Mouse (Mus musculus) gastrocnemius, postnatal 36 days (tissue): ENCODE measurements around the gene Adcy7. TPM values are rescaled to one million over a fixed set of nuclear protein-coding genes. Genes with fewer than 3 reads are reported as not detected.
A peak's percentile ranks its signal among the peaks of the same experiment; 100 is the strongest.

Source experiments
- DNase-seq, 2 experiments: peaks; one replicate each; pipeline ENCODE4 v3.0.0; 2022
- intact Hi-C: fragments of 180-260 bp; cut with DNase I; formaldehyde crosslinking; loops from one replicate; pipeline ENCODE4 v1.15.1; 2025
- long read RNA-seq, 2 experiments: library from polyadenylated mRNA; stranded (forward); transcript quantifications; one replicate each; pipeline ENCODE4 v2.0.0; 2021
- total RNA-seq, 2 experiments: library from RNA; stranded (reverse); gene quantifications; 2 replicates each; pipeline ENCODE4 v1.2.3; 2021

Gene Adcy7
- total RNA-seq: 1 to 10 TPM; 4.9 to 5.2 TPM
- long read RNA-seq, experiment 1: 0 reads
- long read RNA-seq, experiment 2, partial matches to known transcripts: 0 of 3 reads
- long read RNA-seq, experiment 2, other reads (novel, unspliced or antisense): 3 of 3 reads

DNA sequence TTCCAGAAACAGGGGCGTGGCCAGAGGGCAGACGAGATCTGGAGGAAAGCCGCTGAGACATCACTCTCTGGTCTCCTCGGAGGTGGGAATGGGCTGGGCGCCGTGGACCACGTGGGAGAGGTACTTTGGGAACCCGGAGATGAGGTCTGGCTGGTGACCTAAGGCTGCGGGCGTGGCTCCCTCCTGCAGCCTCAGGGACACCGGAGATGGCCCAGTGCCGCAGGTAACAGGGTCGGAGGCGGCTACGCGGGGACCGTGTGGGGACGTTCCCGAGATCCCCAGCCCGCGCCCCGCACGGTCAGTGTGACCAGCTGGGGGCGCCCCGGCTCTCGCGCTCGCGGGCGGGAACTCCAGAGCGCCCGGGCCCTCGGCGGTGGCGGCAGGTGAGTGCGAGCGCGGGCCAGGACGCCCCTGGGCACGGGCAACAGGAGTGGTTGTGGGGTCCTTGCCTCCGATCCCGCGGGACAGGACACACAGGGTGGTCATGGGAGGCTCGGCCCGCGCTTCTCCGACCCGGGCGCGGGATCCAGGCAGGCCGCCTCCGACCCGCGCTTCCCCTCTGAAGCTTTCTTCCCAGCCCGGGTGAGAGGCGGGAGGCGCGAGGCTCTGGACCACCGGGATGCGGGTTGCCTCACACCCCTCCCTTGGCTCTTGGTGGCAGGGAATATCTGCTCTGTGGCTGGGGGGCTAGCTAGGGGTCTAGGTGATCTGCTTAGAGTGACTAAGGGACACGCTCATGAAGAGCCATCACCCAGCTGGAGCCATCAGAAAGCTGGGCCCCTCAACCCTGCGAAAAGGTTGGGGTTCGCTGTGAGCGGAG, at the start of gene Adcy7:
TSS of gene Adcy7 (plus strand) at position 173 of the 820 bp plus-strand sequence.
- peak; percentile 50 to 66 for DNase-seq
- intact Hi-C loops: loop anchor here (2.0 kb wide), 1 partner anchor 84 kb away; no protein-coding TSS in a partner anchor

DNA sequence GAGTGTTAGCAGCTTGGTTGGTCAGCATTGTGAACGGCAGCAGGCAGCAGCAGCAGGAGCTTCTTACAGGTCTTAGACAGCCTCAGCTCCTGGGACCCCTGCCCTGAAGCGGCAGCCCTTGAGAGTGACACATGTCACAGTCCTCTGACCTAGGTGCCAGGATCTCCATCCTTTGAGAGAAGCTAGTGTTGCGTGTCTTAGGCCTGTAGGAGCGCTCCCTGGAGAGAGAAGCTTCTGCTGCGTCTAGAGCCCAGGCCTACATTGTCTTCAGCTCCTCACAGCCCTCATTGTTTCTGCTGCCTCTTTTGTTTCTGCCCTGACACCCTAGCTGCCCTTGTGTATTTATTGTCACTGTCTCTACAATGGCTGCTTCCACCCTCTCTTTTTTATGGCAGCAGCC, 46.8 kb upstream of the Adcy7 start:
- DNase-seq: no peak
- intact Hi-C loops: no loop called here

DNA sequence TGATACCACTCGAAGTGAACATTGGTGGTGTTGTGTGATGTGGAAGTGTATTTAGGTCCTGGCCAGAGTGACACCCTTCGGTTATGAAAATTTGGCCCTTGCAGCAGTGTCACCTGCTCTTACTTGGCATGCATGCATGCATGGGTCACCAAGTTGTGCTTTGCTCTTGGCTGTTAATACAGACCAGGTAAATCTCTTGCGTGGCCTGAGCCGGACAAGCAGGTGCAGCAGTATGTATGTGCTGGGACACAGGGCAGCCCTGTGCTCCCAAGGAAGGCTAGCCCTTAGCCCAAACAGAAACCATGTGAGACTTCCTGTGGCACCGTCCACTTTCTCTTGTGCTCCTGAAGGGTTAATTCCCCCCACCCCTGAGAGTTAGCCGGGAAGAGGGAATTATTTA, 44.4 kb upstream of the Adcy7 start:
- intact Hi-C loops: no loop called here
- no peak for DNase-seq

DNA sequence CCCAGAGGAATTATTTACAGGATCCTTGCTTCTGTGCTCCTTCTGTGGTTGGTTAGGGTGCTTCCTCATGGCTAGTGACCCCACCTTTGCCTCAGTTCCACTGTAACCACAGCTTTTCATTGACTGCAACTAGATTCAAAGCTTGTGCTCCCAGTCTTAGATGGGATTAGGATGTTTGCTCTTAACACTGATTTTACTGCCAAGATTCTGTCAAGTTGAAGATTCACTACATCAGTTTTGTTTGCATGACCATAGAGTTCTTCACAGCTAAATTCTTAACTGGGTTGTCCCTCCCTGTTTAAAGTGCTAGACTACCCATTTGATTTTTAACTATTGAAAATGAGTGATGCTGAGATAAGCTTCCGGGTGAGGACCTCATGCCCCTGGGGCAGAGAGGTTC, 43.9 kb upstream of the Adcy7 start:
- intact Hi-C loops: no loop called here

DNA sequence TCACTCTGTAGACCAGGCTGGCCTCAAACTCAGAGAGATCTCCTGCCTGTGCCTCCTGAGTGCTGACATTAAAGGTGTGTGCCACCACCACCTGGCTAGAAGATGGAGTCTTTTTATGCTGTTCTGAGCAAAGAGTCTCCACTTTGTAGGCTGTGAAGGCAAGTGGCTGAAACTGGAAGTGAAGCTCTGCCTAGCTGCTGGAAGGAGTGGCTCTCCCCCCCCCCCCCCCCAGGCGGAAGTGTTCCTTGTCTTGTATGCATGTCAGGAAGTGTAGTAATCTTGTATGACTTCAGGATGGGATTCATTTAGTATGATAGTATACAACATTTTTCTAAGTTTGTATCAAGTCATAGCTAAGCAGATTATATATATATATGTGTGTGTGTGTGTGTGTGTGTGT, 43.4 kb upstream of the Adcy7 start:
- intact Hi-C loops: no loop called here
- no peak for DNase-seq

More for the DNA sequence above, 43.9 kb upstream of the Adcy7 start:
- no peak for DNase-seq

DNA sequence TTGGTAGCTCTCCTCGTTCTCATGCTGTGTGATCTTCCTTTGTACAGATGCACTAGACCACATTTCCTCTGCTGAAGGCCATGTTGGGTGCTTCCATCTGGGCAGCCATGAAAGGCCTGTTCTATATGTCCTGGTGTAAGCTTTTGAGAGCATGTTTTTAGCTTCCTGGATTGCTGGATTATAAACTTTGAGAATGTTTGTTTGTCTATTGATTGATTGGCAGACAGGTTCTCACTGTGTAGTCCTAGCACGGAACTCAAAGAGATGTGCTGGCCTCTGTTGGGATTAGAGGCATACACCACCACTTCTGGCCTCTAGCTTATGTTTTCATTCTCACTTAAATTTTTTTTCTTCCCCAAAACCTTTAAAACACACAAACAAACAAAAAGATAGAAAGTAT, 35.5 kb upstream of the Adcy7 start:
- no peak for DNase-seq
- intact Hi-C loops: no loop called here

DNA sequence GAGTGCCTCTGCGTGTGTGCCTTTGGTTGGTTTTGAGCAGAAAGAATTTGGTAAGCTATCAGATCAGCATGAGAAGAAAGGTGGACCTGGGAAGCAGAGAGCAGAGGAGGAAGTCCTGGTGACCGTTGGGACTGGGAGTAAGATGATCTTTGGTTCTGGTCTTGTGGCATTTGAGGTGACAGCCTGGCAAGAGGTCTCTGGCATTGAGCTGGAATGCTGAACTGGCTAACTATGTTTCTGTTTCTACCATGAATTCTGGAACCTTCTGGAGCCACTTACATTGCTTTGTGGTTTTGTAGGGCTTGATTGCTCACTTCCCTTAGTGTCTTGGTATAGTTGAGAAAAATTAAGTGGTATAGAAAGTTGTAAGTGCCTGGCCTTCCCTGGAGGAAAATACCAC, 34.6 kb upstream of the Adcy7 start:
- DNase-seq: no peak
- intact Hi-C loops: no loop called here

DNA sequence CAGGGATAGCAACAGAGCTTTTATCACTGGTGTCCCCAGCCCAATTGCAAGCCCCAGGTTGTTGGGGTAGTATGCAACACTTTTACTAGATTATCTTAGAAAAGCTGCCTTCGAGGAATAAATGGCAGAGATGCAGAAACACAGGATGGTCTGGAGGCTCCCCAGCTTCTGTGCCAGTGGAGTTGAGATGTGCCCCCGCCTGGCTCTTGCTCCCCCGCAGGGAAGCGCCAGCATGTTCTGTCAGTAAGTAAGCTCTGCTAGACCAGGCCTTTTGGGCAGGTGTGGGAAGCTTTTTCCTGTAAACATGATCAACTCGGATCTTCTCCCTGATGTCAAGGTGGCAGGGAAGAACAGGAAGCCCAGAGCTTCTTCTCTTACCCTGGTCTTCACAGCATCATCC, 32.9 kb upstream of the Adcy7 start:
- no peak for DNase-seq
- intact Hi-C loops: no loop called here

DNA sequence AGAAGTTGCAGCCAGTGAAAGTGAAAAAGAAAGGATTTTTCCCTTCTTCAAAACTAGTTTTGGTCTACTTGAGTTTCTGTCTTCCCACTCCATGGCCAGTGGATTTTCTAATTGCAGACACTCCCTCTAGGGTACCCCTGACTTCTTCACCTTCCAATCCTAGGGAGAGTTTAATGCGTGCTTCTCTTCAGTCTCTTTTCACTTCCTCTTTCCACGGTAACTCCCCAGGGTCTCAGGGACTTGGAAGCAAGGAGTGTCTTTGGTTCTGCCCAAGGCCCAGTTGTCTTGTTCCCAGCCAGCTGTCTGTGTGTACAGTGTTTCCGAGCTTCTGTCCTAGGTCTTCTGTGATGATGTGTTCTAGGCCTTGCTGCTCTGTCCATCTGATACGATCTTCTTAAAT, 30.3 kb upstream of the Adcy7 start:
- no peak for DNase-seq
- intact Hi-C loops: loop anchor here (5.0 kb wide), 2 partner anchors 40 to 80 kb away; no protein-coding TSS in a partner anchor

DNA sequence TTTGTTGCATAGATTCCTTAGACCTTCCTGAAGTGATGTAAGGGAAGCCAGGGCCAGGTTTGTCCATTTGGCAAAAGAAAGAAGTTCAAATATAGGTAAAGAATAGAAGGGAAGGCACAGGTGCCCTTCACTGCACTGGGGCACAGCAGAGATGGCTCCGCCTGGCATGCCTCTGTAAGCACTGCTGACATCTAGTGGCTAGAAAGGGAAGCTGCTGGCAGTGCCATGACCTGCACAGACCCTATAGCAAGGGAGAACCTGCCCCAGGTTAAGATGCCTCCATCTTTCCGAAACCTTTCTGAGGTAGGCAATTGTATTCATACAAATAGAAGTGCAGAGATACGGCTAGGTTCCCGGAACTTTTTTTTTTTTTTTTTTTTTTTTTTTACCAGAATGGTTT, 27.9 kb upstream of the Adcy7 start:
- peak in 1 of 2 experiments; percentile 25 for DNase-seq
- intact Hi-C loops: loop anchor here (5.0 kb wide), 2 partner anchors 42 to 82 kb away; no protein-coding TSS in a partner anchor

DNA sequence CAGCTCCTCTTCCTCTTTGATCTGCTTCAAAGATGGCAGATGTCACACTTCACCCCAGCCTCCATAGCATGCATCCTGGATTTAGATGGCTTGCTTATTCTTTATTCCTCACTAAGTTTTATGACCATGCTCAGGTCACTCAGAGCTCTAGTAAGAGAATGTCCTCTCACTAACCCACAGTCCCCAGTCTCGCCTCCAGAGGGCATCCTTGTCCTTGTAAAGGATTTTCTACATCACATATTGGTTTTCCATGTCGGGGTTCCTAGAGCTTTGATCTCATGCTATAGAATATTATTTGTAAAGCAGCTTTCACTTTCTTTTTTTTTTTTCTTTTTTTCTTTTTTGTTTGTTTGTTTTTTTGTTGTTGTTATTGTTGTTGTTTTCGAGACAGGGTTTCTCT, 19.4 kb upstream of the Adcy7 start:
- intact Hi-C loops: no loop called here
- no peak for DNase-seq

DNA sequence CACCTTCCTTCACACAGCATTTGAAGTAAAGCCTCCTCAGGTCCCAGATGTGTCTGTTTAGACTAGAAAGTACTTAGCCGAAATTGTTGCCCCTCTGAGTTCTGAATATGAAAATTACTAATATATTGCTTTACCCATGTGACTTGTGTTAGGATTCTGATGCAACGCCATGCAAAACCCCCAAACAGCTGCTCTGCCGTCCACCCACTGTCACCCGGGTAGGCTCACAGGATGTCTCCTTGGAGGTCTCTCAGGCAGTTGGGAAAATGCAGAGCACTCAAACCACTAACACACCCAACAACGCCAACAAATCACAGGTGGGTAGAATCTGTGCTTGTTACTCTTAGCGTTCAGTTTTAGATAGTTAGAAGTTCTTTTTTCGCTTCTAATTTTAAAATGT, 17.2 kb upstream of the Adcy7 start:
- DNase-seq: no peak
- intact Hi-C loops: no loop called here

DNA sequence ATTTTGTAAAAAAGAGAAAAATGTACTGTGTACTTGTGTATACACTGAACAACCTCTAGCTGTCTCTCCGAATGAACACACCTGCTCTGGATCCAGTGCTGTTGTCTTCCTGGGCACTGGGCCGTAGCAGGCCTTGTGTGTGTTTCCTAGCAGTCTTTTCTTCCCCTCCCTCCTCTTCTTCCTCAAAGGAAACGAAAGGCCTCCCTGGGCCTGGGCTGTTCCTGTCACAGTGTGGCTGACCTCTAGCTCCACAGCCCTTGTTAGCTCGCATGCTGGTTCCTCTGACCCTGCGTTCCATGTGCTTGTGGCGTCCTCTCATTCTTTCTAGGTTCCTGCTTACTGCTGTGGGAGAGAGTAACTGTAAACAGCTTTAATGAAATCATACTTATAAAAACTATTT, 14.2 kb upstream of the Adcy7 start:
- DNase-seq: no peak
- intact Hi-C loops: no loop called here

DNA sequence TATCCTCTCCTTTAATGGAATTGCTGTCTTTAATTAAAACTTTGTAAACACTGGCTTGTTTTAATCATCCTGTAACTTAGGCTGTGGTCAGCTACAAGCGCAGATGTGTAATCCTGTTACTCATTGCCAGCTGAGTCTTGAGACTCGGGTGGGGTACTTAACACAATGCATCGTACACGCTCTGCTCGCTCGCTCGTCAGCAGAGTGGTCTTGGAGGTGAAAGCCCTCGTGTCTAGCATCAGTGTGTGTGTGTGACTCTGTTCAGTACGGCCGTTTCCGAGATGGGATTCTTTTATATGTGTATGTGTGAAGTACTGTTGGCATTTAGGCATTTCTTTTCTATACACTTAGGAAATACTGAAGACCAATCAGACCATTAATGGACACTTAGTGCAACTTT, 13.7 kb upstream of the Adcy7 start:
- intact Hi-C loops: no loop called here
- no peak for DNase-seq

DNA sequence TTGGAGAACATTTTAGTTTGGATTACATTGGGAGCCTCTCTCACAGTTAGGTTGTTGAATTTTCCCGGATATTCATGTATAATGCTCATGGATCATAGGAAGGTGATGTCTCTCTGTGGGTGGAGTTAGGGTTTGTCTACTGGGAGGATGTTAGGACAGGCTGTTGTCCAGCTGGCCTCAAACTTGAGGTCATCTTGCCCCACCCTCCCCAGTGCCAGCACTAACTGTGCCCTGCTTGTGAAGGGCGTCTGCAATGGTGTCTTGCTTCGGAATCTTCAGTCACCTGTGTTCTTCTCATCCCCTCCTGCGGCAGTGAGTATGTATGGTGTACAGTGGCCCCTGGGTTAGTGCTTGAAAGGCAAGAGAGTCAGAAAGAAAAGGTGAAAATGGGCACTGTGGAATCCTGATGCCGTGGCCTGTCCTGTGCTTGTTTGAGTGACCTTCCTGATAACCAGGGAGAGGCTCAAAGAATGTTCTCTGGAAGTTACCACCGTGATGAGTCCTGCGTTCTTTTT, 11.7 kb upstream of the Adcy7 start:
- intact Hi-C loops: no loop called here
- no peak for DNase-seq

DNA sequence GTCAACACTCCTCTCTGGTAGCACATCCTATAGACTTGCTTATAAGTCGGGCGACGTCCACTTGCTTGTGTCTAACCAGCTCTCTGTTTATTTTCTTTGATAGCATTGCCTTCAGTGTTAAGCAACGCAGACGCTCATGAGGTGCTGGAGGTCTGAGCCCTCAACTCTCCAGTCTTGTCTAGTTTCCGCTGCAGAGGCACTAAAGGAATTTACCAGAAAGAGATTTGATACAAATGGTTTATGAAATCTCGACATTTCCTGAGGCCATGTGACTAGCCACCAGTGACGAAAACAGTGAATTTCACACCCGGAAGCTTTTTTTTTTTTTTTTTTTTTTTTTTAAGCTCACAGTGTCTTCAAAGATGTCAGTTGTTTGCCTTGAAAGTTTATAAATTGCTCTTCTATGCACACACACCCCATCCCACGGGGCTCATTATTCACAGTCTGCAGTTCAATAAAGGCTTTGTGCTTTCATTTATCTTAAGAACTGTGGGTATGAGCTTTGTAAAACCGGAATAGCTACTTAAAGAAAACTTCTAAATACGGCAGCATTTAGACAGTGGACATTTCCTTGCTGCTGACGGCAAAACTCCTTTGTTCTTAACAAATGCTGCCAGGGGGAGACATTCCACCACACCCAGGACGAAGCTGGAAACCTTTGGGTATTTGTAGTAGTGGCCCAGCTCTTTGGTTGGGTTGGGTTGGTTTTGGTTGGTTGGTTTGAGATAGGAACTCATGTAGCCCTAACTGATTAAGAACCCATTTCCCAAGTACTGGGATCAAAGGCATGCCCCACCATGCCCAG, 9.2 kb upstream of the Adcy7 start:
- intact Hi-C loops: no loop called here
- no peak for DNase-seq

DNA sequence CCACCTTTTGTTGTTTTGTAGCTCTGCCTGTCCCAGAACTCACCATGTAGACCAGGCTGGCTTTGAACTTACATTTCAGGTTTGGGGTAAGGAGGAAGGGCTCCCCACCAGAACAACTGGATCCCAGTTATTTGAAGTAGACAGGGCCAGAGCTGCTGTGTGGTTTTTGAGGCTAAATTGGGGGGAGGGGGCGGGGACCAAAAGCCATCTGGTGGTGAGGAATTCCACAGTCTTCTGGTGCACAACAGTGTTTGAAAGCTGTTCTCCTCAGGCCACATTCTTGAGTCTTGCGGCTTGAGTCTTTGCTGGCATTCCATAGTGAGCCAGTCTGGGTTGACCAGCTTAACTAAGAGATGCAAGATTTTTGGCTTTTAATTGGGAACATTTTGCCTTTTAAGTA, 6.7 kb upstream of the Adcy7 start:
- intact Hi-C loops: loop anchor here (5.0 kb wide), 1 partner anchor 357 kb away; no protein-coding TSS in a partner anchor

DNA sequence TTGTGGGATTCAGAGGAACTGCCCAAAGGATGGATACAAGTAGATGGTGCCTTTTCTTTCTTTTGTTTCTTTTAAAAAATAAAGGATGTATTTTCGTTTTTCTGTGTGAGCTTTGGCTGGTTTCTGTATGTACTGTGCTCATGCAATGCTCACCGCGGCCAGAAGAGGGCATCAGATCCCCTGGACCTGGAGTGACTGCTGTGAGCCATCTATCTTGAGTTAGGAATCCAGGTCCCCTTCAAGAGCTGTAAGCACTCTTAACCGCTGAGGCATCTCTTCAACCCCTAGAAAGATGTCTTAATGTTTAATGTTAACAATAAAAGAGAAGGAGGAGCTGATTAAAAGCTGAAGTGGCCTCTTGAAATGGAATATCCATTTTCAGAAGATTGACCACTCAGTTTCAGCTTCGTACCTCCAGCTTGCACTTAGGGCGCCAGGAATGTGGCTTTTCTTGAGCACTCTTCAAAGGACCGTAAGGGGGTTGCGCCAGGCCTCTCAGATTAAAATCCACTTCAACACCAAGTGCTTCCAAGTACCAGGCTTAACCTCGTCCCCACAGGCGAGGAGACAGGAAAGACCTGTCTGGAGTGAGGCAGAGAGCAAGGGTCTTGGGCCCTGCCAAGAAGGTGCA, 5.9 kb upstream of the Adcy7 start:
- intact Hi-C loops: loop anchor here (5.0 kb wide), 1 partner anchor 356 kb away; no protein-coding TSS in a partner anchor
- DNase-seq: peak; percentile 76 to 83

More for the DNA sequence above, 6.7 kb upstream of the Adcy7 start:
- DNase-seq: no peak

DNA sequence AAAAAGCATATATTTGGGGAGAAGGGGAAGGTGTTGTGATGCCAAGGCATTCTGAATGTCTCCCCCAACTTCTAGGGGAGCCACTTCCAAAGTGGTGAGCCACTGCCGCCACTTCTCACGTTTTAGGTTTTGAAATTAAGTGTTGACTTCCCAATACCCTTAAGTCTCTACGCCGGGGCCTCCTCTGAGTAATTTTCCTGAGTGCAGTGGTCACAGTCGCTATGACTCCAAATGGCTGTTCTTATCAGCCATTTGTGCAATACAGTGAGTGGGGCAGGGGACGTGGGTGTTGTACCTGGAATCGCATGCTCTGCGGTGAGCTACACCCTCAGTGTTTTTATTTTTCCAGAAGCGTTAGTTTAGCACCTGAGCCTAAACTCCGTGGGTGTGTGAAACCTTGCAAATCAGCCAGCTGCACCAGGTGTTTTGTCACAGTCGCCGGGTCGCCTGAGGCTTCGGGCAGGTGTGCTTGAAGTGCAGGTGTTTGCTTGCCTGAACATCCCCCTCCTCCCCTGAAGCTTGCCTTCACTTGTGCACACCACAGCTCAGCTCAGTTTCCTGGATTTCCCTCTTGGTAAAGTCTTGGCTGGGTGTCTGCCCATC, 5.3 kb upstream of the Adcy7 start:
- intact Hi-C loops: loop anchor here (5.0 kb wide), 1 partner anchor 355 kb away; no protein-coding TSS in a partner anchor
- no peak for DNase-seq
